Mouse (Mus musculus): ENCODE results near the gene Tmeff2.

The Tmeff2 gene

GRCm38 (mm10) chr1:51106401-51106920 is 206.0 kb downstream of the Tmeff2 start:
- DNase-seq (ENCODE audit: low read depth, low spot score) = no peak

GRCm38 (mm10) chr1:51107299-51107698 is 206.9 kb downstream of the Tmeff2 start:
- DNase-seq (ENCODE audit: low read depth, low spot score) = no peak

- DNase-seq (ENCODE audit: low read depth, low spot score) = no peak
Observed at GRCm38 (mm10) chr1:51114721-51115120, 214.3 kb downstream of the Tmeff2 start.

- DNase-seq (ENCODE audit: low read depth, low spot score) = no peak
Observed at GRCm38 (mm10) chr1:51115761-51116160, 215.3 kb downstream of the Tmeff2 start.

GRCm38 (mm10) chr1:51117830-51118229 is 217.4 kb downstream of the Tmeff2 start:
- DNase-seq (ENCODE audit: low read depth, low spot score) = no peak

- no peak for DNase-seq (ENCODE audit: low read depth, low spot score)
Observed at GRCm38 (mm10) chr1:51125671-51126424, 225.4 kb downstream of the Tmeff2 start.

GRCm38 (mm10) chr1:51126425-51126765 is 225.9 kb downstream of the Tmeff2 start:
- no peak for DNase-seq (ENCODE audit: low read depth, low spot score)

GRCm38 (mm10) chr1:51136792-51137191 is 236.3 kb downstream of the Tmeff2 start:
- DNase-seq (ENCODE audit: low read depth, low spot score) = no peak

- DNase-seq (ENCODE audit: low read depth, low spot score) = no peak
Observed at GRCm38 (mm10) chr1:51139605-51140004, 239.2 kb downstream of the Tmeff2 start.

GRCm38 (mm10) chr1:51141381-51141780 is 240.9 kb downstream of the Tmeff2 start:
- no peak for DNase-seq (ENCODE audit: low read depth, low spot score)

- DNase-seq (ENCODE audit: low read depth, low spot score) = no peak
Observed at GRCm38 (mm10) chr1:51142729-51143128, 242.3 kb downstream of the Tmeff2 start.

GRCm38 (mm10) chr1:51145693-51146092 is 245.2 kb downstream of the Tmeff2 start:
- no peak for DNase-seq (ENCODE audit: low read depth, low spot score)

- no peak for DNase-seq (ENCODE audit: low read depth, low spot score)
Observed at GRCm38 (mm10) chr1:51148481-51149137, 248.2 kb downstream of the Tmeff2 start.

GRCm38 (mm10) chr1:51149488-51149887 is 249.0 kb downstream of the Tmeff2 start:
- DNase-seq (ENCODE audit: low read depth, low spot score) = no peak

- no peak for DNase-seq (ENCODE audit: low read depth, low spot score)
Observed at GRCm38 (mm10) chr1:51149890-51150289, 249.4 kb downstream of the Tmeff2 start.

- DNase-seq (ENCODE audit: low read depth, low spot score) = no peak
Observed at GRCm38 (mm10) chr1:51152017-51152416, 251.6 kb downstream of the Tmeff2 start.

- DNase-seq (ENCODE audit: low read depth, low spot score) = no peak
Observed at GRCm38 (mm10) chr1:51152856-51153255, 252.4 kb downstream of the Tmeff2 start.

- no peak for DNase-seq (ENCODE audit: low read depth, low spot score)
Observed at GRCm38 (mm10) chr1:51184276-51184675, 283.8 kb downstream of the Tmeff2 start.

GRCm38 (mm10) chr1:51189008-51189407 is 288.6 kb downstream of the Tmeff2 start:
- DNase-seq (ENCODE audit: low read depth, low spot score) = no peak

- DNase-seq (ENCODE audit: low read depth, low spot score) = no peak
Observed at GRCm38 (mm10) chr1:51191253-51191652, 290.8 kb downstream of the Tmeff2 start.

- DNase-seq (ENCODE audit: low read depth, low spot score) = no peak
Observed at GRCm38 (mm10) chr1:51191872-51192613, 291.6 kb downstream of the Tmeff2 start.

GRCm38 (mm10) chr1:51199088-51199830 is 298.8 kb downstream of the Tmeff2 start:
- no peak for DNase-seq (ENCODE audit: low read depth, low spot score)
